Mouse (Mus musculus) kidney, postnatal 0 days (tissue): ENCODE data around the gene Specc1l. TPM values are rescaled to one million over a fixed set of nuclear protein-coding genes. Genes with fewer than 3 reads are reported as not detected.

ENCODE experiments used
- ATAC-seq: fragments of 200-750 bp; cut with Nextera tagmentation; replicated peaks from 2 replicates; pipeline ENCODE4 v1.8.0; 2017; ENCODE audit warnings: low read depth, moderate number of reproducible peaks, moderate TSS enrichment, moderate library complexity; ENCODE audit not compliant: low FRiP score
- DNase-seq: peaks from one replicate; pipeline ENCODE4 v3.0.0-alpha.2; 2016; ENCODE audit warnings: low spot score
- H3K27ac ChIP-seq: fragments of 300-500 bp; sonication (generic); 2 replicates; pipeline ENCODE4 v1.5.1; 2014; ENCODE audit warnings: mild to moderate bottlenecking
- H3K27me3 ChIP-seq: fragments of 300-500 bp; sonication (generic); 2 replicates; pipeline ENCODE4 v1.6.1; 2014; ENCODE audit warnings: low read length, mixed read lengths; ENCODE audit not compliant: insufficient read depth
- H3K36me3 ChIP-seq: fragments of 300-500 bp; sonication (generic); 2 replicates; pipeline ENCODE4 v1.6.1; 2014; ENCODE audit warnings: low read length, mixed read lengths; ENCODE audit not compliant: insufficient read depth
- H3K4me1 ChIP-seq: fragments of 300-500 bp; sonication (generic); replicated peaks from 2 replicates; pipeline ENCODE4 v1.6.1; 2014; ENCODE audit warnings: antibody characterized with exemption, low read length, mixed read lengths; ENCODE audit not compliant: insufficient read depth
- H3K4me2 ChIP-seq: fragments of 300-500 bp; sonication (generic); 2 replicates; pipeline ENCODE4 v1.6.1; 2014; ENCODE audit warnings: mild to moderate bottlenecking, low read length, moderate library complexity, mixed read lengths
- H3K4me3 ChIP-seq: fragments of 300-500 bp; sonication (generic); replicated peaks from 2 replicates; pipeline ENCODE4 v1.5.1; 2014; ENCODE audit warnings: low read depth, low read length
- H3K9ac ChIP-seq: fragments of 300-500 bp; sonication (generic); 2 replicates; pipeline ENCODE4 v1.6.1; 2014; ENCODE audit warnings: low read depth, low read length
- H3K9me3 ChIP-seq: fragments of 300-500 bp; sonication (generic); replicated peaks from 2 replicates; pipeline ENCODE4 v1.6.1; 2016; ENCODE audit warnings: low read length, inconsistent platforms, mixed read lengths
- CTCF ChIP-seq: IDR thresholded peaks from 2 replicates; pipeline ENCODE4 v1.5.1; 2016; ENCODE audit warnings: antibody characterized with exemption, low read depth, mild to moderate bottlenecking, moderate library complexity
- WGBS: fragments of 180-500 bp; shearing (Covaris S2); extraction: QIAGEN DNeasy Blood & Tissue Kit; methylation state at CpG from one replicate; pipeline ENCODE4 v1.1.7; 2014; 5-methylcytosine and 5-hydroxymethylcytosine counted together
- polyA plus RNA-seq: library from polyadenylated mRNA; unstranded; fragments of >200 nt; fragmentation: Nextera tagmentation; extraction: Ambion mirVana; gene quantifications from 2 replicates; pipeline ENCODE4 v1.2.1, GENCODE M21; 2015

Specc1l gene
- polyA plus RNA-seq, 1 experiment from 2014 or later, result 18.7 TPM

DNA sequence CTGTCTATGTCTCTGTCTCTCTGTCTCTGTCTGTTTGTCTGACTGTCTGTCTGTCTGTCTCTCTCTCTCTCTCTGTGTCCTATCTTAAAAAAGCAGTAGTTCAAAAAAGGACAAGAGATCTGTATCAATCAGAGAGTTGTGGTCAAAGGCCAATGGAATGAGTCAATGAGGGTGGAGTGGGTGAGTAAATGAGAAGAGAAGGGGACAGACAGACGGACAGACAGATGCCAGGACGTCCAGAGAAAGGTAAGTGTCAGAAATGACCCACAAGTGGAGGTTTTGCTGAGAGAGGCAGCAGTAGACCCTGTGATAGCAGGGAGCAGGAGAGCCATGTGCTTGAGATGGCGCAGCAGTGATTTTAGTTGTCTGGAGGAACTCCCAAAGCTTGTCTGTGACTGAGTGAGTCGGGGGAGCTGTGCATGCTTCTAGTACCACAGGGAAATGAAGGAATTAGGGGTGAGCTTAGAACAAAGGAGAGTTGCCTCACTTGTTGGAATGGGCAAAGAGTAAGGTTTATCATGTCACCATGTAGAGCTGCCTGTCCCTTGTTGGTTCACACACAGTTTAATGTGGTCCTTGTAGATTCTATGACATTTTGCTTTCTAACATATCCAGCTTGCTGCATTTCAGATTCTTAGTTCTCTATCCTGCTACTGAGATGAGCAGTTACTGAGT lies 10.2 kb downstream of the Specc1l start:
- Histone ChIP-seq H3K27me3 (no peaks in the 10 kb centered on the region), H3K4me3 (no peak overlapping the region), H3K9ac (no peak overlapping the region), H3K4me2 (no peak overlapping the region), H3K9me3 (no peaks in the 10 kb centered on the region), H3K27ac (no peak overlapping the region), H3K36me3 (no peaks in the 10 kb centered on the region), H3K4me1 (peaks cover 10% of the 10 kb centered on the region)
- DNase-seq, result no peak
- no peak for ATAC-seq
- 64% methylated on average over 4 of the region's 4 CpGs for WGBS
- no peak for TF ChIP-seq CTCF

DNA sequence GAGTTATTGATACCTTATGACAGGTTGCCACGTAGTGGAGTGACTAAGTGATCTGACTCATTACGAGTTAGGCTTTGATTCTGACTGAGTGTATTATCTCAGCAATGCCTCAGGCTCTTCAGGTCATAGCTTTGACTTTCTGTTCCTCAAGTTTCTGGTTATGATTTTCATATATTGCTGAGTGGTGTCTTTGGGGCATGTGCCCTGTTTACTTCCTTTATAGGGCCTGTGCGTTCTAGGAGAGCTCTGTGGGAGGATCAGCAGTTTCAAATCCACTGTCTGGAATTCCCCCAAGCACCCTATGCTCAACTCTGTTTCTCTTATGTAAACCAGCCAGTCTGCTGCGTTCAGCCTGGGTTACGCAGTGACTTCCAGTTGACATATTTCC lies 10.7 kb downstream of the Specc1l start:
- Histone ChIP-seq H3K27ac (no peak overlapping the region), H3K36me3 (no peaks in the 10 kb centered on the region), H3K9me3 (no peaks in the 10 kb centered on the region), H3K4me3 (no peak overlapping the region), H3K4me1 (peaks cover 10% of the 10 kb centered on the region), H3K9ac (no peak overlapping the region), H3K27me3 (no peaks in the 10 kb centered on the region), H3K4me2 (no peak overlapping the region)
- ATAC-seq (no peak), DNase-seq (no peak)
- TF ChIP-seq CTCF, result no peak
- WGBS, result 56% methylated on average over 5 of the region's 5 CpGs

GRCm38 (mm10) chr10:75224154-75224553 lies 12.3 kb downstream of the Specc1l start:
- H3K36me3 ChIP-seq, result no peaks in the 10 kb centered on the region
- ATAC-seq, result no peak
- no peak overlapping the region for H3K9ac ChIP-seq
- H3K4me2 ChIP-seq, result no peak overlapping the region
- H3K9me3 ChIP-seq, result no peaks in the 10 kb centered on the region
- H3K27ac ChIP-seq, result no peak overlapping the region
- H3K4me3 ChIP-seq, result no peak overlapping the region
- 56% methylated on average over 3 of the region's 3 CpGs for WGBS
- DNase-seq, result no peak
- no peaks in the 10 kb centered on the region for H3K27me3 ChIP-seq
- no peak for TF ChIP-seq CTCF
- H3K4me1 ChIP-seq, result peaks cover 10% of the 10 kb centered on the region

DNA sequence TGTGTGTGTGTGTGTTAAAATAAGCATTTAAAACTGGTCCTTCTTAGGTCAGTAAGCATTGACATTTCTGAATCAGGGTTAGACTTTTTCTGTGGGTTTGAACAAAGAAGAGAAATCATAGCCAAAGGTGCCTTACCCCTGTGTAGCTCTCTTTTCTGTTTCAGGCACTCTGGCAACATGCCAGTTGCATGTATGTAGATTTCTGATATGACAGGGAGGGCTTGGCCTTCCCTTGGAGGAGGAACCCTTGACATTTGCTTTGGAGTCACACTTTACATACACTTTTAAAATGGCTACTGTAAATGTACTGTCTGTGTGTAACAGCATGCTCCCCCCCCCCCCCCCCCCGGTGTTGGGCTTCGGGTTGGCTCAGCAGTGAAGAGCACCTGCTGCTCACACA lies 12.8 kb downstream of the Specc1l start:
- H3K4me1 ChIP-seq, result peaks cover 10% of the 10 kb centered on the region
- H3K36me3 ChIP-seq, result no peaks in the 10 kb centered on the region
- H3K4me3 ChIP-seq, result no peak overlapping the region
- H3K9me3 ChIP-seq, result no peaks in the 10 kb centered on the region
- H3K9ac ChIP-seq, result no peak overlapping the region
- no peak for TF ChIP-seq CTCF
- H3K27ac ChIP-seq, result no peak overlapping the region
- no peak for ATAC-seq
- H3K27me3 ChIP-seq, result no peaks in the 10 kb centered on the region
- DNase-seq, result no peak
- WGBS, result 25% methylated on average over 2 of the region's 2 CpGs
- no peak overlapping the region for H3K4me2 ChIP-seq

GRCm38 (mm10) chr10:75227381-75227780 lies 15.5 kb downstream of the Specc1l start:
- Histone ChIP-seq H3K9ac (no peak overlapping the region), H3K4me3 (no peak overlapping the region), H3K4me2 (no peak overlapping the region), H3K27me3 (no peaks in the 10 kb centered on the region), H3K4me1 (no peaks in the 10 kb centered on the region; the same call in 1 of the 2 replicates), H3K27ac (no peak overlapping the region), H3K36me3 (peaks cover 12% of the 10 kb centered on the region; the same call in 1 of the 2 replicates), H3K9me3 (no peaks in the 10 kb centered on the region)
- ATAC-seq (no peak), DNase-seq (no peak)
- 90% methylated on average over 3 of the region's 3 CpGs for WGBS
- no peak for TF ChIP-seq CTCF

- DNase-seq, result no peak
- WGBS, result 75% methylated on average over 4 of the region's 4 CpGs
- H3K9me3 ChIP-seq, result no peaks in the 10 kb centered on the region
- TF ChIP-seq CTCF, result no peak
- peaks cover 13% of the 10 kb centered on the region; the same call in 1 of the 2 replicates for H3K36me3 ChIP-seq
- ATAC-seq, result no peak
- H3K4me3 ChIP-seq, result no peak overlapping the region
- no peaks in the 10 kb centered on the region for H3K4me1 ChIP-seq
- no peaks in the 10 kb centered on the region for H3K27me3 ChIP-seq
- no peak overlapping the region for H3K4me2 ChIP-seq
- no peak overlapping the region for H3K27ac ChIP-seq
- H3K9ac ChIP-seq, result no peak overlapping the region
Measured at GRCm38 (mm10) chr10:75230572-75230971, 18.7 kb downstream of the Specc1l start.

DNA sequence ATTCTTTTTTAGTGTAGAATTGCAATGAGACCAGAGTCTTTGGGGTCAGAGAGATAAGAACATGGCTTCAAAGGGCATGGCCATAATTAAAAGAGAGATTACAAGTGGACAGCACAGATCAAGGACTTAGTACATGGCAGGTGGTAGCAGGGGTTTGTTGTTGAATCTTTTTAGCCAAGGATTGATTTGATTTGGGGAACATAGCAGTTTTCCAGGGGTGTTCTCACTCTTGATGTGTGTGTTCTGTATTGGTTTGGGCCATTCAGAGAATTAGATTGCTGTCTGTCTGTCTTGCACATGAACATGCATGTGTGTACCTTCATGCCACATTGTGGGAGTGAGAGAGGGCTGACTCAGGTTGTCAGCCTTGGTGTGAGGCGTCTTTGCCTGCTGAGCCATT lies 20.0 kb downstream of the Specc1l start:
- Histone ChIP-seq H3K36me3 (peaks cover 13% of the 10 kb centered on the region; the same call in 1 of the 2 replicates), H3K9me3 (no peaks in the 10 kb centered on the region), H3K9ac (no peak overlapping the region), H3K4me1 (no peaks in the 10 kb centered on the region), H3K27ac (no peak overlapping the region), H3K27me3 (no peaks in the 10 kb centered on the region), H3K4me3 (no peak overlapping the region), H3K4me2 (no peak overlapping the region)
- ATAC-seq, result no peak
- DNase-seq, result no peak
- TF ChIP-seq CTCF, result no peak
- WGBS, result 81% methylated on average over 1 of the region's 1 CpGs
